Mouse (Mus musculus) layer of hippocampus, adult 9-11 months (tissue): ENCODE data around the gene Por.

ENCODE experiments used
- DNase-seq: peaks from one replicate; pipeline ENCODE4 v3.0.0; 2022

The Por gene

GRCm38 (mm10) chr5:135730278-135730677 is 60.4 kb downstream of the Por start:
- no peak for DNase-seq

GRCm38 (mm10) chr5:135730916-135731315 is 61.1 kb downstream of the Por start:
- DNase-seq = no peak

GRCm38 (mm10) chr5:135731322-135731721 is 61.5 kb downstream of the Por start:
- no peak for DNase-seq

- no peak for DNase-seq
These were observed 63.2 kb downstream of the Por start for GRCm38 (mm10) chr5:135733071-135733470.

- no peak for DNase-seq
These were observed 64.3 kb downstream of the Por start for GRCm38 (mm10) chr5:135734057-135734680.

GRCm38 (mm10) chr5:135735741-135736140 is 65.9 kb downstream of the Por start:
- no peak for DNase-seq

GRCm38 (mm10) chr5:135736544-135736943 is 66.7 kb downstream of the Por start:
- DNase-seq = no peak

- no peak for DNase-seq
These were observed 67.3 kb downstream of the Por start for GRCm38 (mm10) chr5:135737154-135737553.

- DNase-seq = no peak
These were observed 68.4 kb downstream of the Por start for GRCm38 (mm10) chr5:135738266-135738665.

GRCm38 (mm10) chr5:135742156-135742555 is 72.3 kb downstream of the Por start:
- no peak for DNase-seq

GRCm38 (mm10) chr5:135742941-135743740 is 73.3 kb downstream of the Por start:
- no peak for DNase-seq

- DNase-seq = peak; percentile 93
These were observed 74.1 kb downstream of the Por start, which contains the start of gene Tmem120a for GRCm38 (mm10) chr5:135743741-135744609. Gene Tmem120a, minus strand, starts transcription at chr5:135744448.

- no peak for DNase-seq
These were observed 74.9 kb downstream of the Por start for GRCm38 (mm10) chr5:135744742-135745141.

GRCm38 (mm10) chr5:135751041-135751440 is 81.2 kb downstream of the Por start:
- DNase-seq = no peak

GRCm38 (mm10) chr5:135751595-135751994 is 81.8 kb downstream of the Por start:
- no peak for DNase-seq

GRCm38 (mm10) chr5:135761881-135762280 is 92.0 kb downstream of the Por start:
- no peak for DNase-seq

- DNase-seq = no peak
These were observed 93.7 kb downstream of the Por start for GRCm38 (mm10) chr5:135763526-135763925.

- DNase-seq = no peak
These were observed 95.1 kb downstream of the Por start for GRCm38 (mm10) chr5:135764971-135765370.

- DNase-seq = no peak
These were observed 102.7 kb downstream of the Por start for GRCm38 (mm10) chr5:135772519-135772918.

GRCm38 (mm10) chr5:135776546-135776945 is 106.7 kb downstream of the Por start:
- DNase-seq = no peak

- DNase-seq = no peak
These were observed 108.1 kb downstream of the Por start, which contains the start of gene Styxl1 for GRCm38 (mm10) chr5:135777796-135778470. Gene Styxl1, minus strand, starts transcription at chr5:135778385.
